Mouse (Mus musculus): ENCODE data around the gene Nob1. TPM values are rescaled to one million over a fixed set of nuclear protein-coding genes. Genes with fewer than 3 reads are reported as not detected.

The Nob1 gene
- total and polyA plus RNA-seq, 2 experiments from 2014 or later: 26.1 to 35.6 TPM

GRCm38 (mm10) chr8:107453386-107453785, 28.5 kb upstream of the Nob1 start:
- no peak overlapping the region for H3K4me3 ChIP-seq (ENCODE audit: low read depth, low read length)
- H3K9ac ChIP-seq (replicated peaks; ENCODE audit: low read depth, low read length): no peak overlapping the region
- no peaks in the 10 kb centered on the region for H3K27me3 ChIP-seq (ENCODE audit: control insufficient read depth, insufficient read depth, low read length)
- 92% methylated on average over 11 of the region's 11 CpGs for WGBS
- H3K4me1 ChIP-seq (ENCODE audit: control insufficient read depth, insufficient read depth): 0 out of 2 replicates have a peak, but pooled peaks cover 4% of the 10 kb centered on the region
- ATAC-seq (ENCODE audit: insufficient read depth, low read depth) (no peak), DNase-seq (ENCODE audit: low spot score) (no peak)
- H3K4me2 ChIP-seq (ENCODE audit: low read depth, low read length): no peak overlapping the region
- no peak overlapping the region for H3K27ac ChIP-seq (ENCODE audit: low read depth)
- TF ChIP-seq EP300 (IDR thresholded peaks at IDR 0.05; ENCODE audit: low read depth) (no peak), CTCF (IDR thresholded peaks at IDR 0.05; ENCODE audit: low read depth) (no peak)
- H3K9me3 ChIP-seq (replicated peaks; ENCODE audit: control insufficient read depth, low read length): no peaks in the 10 kb centered on the region
- peaks cover 26% of the 10 kb centered on the region for H3K36me3 ChIP-seq (replicated peaks; ENCODE audit: control insufficient read depth, insufficient read depth, low read length)

- 82% methylated on average over 13 of the region's 13 CpGs for WGBS
- no peak for DNase-seq (ENCODE audit: low spot score)
- 0 out of 2 replicates have a peak, but pooled peaks cover 4% of the 10 kb centered on the region for H3K4me1 ChIP-seq (ENCODE audit: control insufficient read depth, insufficient read depth)
- H3K4me3 ChIP-seq (ENCODE audit: low read depth, low read length): no peak overlapping the region
- H3K27me3 ChIP-seq (ENCODE audit: control insufficient read depth, insufficient read depth, low read length): no peaks in the 10 kb centered on the region
- ATAC-seq (ENCODE audit: insufficient read depth, low read depth): no peak
- no peak overlapping the region for H3K27ac ChIP-seq (ENCODE audit: low read depth)
- H3K9me3 ChIP-seq (replicated peaks; ENCODE audit: control insufficient read depth, low read length): no peaks in the 10 kb centered on the region
- no peak overlapping the region for H3K4me2 ChIP-seq (ENCODE audit: low read depth, low read length)
- 0 out of 2 replicates have a peak, but pooled peaks cover 10% of the 10 kb centered on the region for H3K36me3 ChIP-seq (replicated peaks; ENCODE audit: control insufficient read depth, insufficient read depth, low read length)
- TF ChIP-seq CTCF (IDR thresholded peaks at IDR 0.05; ENCODE audit: low read depth) (no peak), EP300 (IDR thresholded peaks at IDR 0.05; ENCODE audit: low read depth) (no peak)
- H3K9ac ChIP-seq (replicated peaks; ENCODE audit: low read depth, low read length): no peak overlapping the region
Observed at GRCm38 (mm10) chr8:107451414-107452066, 26.7 kb upstream of the Nob1 start.

- H3K4me3 ChIP-seq (ENCODE audit: low read depth, low read length): no peak overlapping the region
Observed at GRCm38 (mm10) chr8:107449655-107450054, 24.8 kb upstream of the Nob1 start.

DNA sequence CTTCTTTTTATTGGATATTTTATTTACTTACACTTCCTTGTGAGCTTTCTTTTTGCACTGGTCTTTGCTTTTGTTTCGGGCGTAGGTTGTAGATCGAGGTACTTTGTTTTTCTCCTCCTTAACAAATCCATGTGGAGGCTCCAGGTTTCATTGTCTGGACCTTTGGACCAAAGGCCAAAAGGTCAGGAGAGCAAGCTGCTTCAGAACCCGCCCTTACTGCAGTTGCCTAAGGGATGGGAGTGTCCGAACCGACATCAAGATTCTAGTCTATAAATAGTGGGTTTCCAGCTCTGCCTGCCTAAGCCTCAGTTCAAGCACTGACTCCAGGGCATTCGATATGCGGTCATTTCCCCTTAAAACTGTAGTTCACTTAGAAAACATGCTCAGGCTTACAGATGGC, 24.3 kb upstream of the Nob1 start:
- TF ChIP-seq CTCF (IDR thresholded peaks at IDR 0.05; ENCODE audit: low read depth) (no peak), EP300 (IDR thresholded peaks at IDR 0.05; ENCODE audit: low read depth) (no peak)
- ATAC-seq (ENCODE audit: insufficient read depth, low read depth) (no peak), DNase-seq (ENCODE audit: low spot score) (no peak)
- 47% methylated on average over 8 of the region's 8 CpGs for WGBS
- Histone ChIP-seq H3K9ac (replicated peaks; ENCODE audit: low read depth, low read length) (no peak overlapping the region), H3K27me3 (ENCODE audit: control insufficient read depth, insufficient read depth, low read length) (no peaks in the 10 kb centered on the region), H3K4me1 (ENCODE audit: control insufficient read depth, insufficient read depth) (0 out of 2 replicates have a peak, but pooled peaks cover 4% of the 10 kb centered on the region), H3K4me3 (ENCODE audit: low read depth, low read length) (no peak overlapping the region), H3K36me3 (replicated peaks; ENCODE audit: control insufficient read depth, insufficient read depth, low read length) (0 out of 2 replicates have a peak, but pooled peaks cover 9% of the 10 kb centered on the region), H3K4me2 (ENCODE audit: low read depth, low read length) (no peak overlapping the region), H3K27ac (ENCODE audit: low read depth) (no peak overlapping the region), H3K9me3 (replicated peaks; ENCODE audit: control insufficient read depth, low read length) (no peaks in the 10 kb centered on the region)

More at GRCm38 (mm10) chr8:107449655-107450054, 24.8 kb upstream of the Nob1 start:
- ATAC-seq (ENCODE audit: insufficient read depth, low read depth) (no peak), DNase-seq (ENCODE audit: low spot score) (no peak)
- Histone ChIP-seq H3K4me1 (ENCODE audit: control insufficient read depth, insufficient read depth) (0 out of 2 replicates have a peak, but pooled peaks cover 4% of the 10 kb centered on the region), H3K27ac (ENCODE audit: low read depth) (no peak overlapping the region), H3K4me2 (ENCODE audit: low read depth, low read length) (no peak overlapping the region), H3K27me3 (ENCODE audit: control insufficient read depth, insufficient read depth, low read length) (no peaks in the 10 kb centered on the region), H3K9ac (replicated peaks; ENCODE audit: low read depth, low read length) (no peak overlapping the region), H3K36me3 (replicated peaks; ENCODE audit: control insufficient read depth, insufficient read depth, low read length) (0 out of 2 replicates have a peak, but pooled peaks cover 9% of the 10 kb centered on the region), H3K9me3 (replicated peaks; ENCODE audit: control insufficient read depth, low read length) (no peaks in the 10 kb centered on the region)
- 62% methylated on average over 6 of the region's 6 CpGs for WGBS
- TF ChIP-seq CTCF (IDR thresholded peaks at IDR 0.05; ENCODE audit: low read depth): no peak
- TF ChIP-seq EP300 (IDR thresholded peaks at IDR 0.05; ENCODE audit: low read depth): no peak

GRCm38 (mm10) chr8:107448382-107448889, 23.6 kb upstream of the Nob1 start:
- 0 out of 2 replicates have a peak, but pooled peaks cover 4% of the 10 kb centered on the region for H3K4me1 ChIP-seq (ENCODE audit: control insufficient read depth, insufficient read depth)
- no peaks in the 10 kb centered on the region for H3K27me3 ChIP-seq (ENCODE audit: control insufficient read depth, insufficient read depth, low read length)
- no peak overlapping the region for H3K4me3 ChIP-seq (ENCODE audit: low read depth, low read length)
- DNase-seq (ENCODE audit: low spot score) (no peak), ATAC-seq (ENCODE audit: insufficient read depth, low read depth) (no peak)
- H3K4me2 ChIP-seq (ENCODE audit: low read depth, low read length): no peak overlapping the region
- 88% methylated on average over 4 of the region's 4 CpGs for WGBS
- no peaks in the 10 kb centered on the region for H3K9me3 ChIP-seq (replicated peaks; ENCODE audit: control insufficient read depth, low read length)
- no peak overlapping the region for H3K27ac ChIP-seq (ENCODE audit: low read depth)
- H3K36me3 ChIP-seq (replicated peaks; ENCODE audit: control insufficient read depth, insufficient read depth, low read length): 0 out of 2 replicates have a peak, but pooled peaks cover 4% of the 10 kb centered on the region
- H3K9ac ChIP-seq (replicated peaks; ENCODE audit: low read depth, low read length): no peak overlapping the region
- TF ChIP-seq CTCF (IDR thresholded peaks at IDR 0.05; ENCODE audit: low read depth) (no peak), EP300 (IDR thresholded peaks at IDR 0.05; ENCODE audit: low read depth) (no peak)
